Mouse (Mus musculus): ENCODE data around the gene Hcrt. TPM values are rescaled to one million over a fixed set of nuclear protein-coding genes. Genes with fewer than 3 reads are reported as not detected.

The Hcrt gene
- total RNA-seq, 4 experiments from 2014 or later: not detected

- no peak for DNase-seq (ENCODE audit: low spot score)
Measured at GRCm38 (mm10) chr11:100767871-100768270, 5.1 kb upstream of the Hcrt start.

GRCm38 (mm10) chr11:100766726-100767125 lies 4.0 kb upstream of the Hcrt start:
- DNase-seq (ENCODE audit: low spot score): no peak

GRCm38 (mm10) chr11:100761547-100762045 lies 1.1 kb downstream of the Hcrt start:
- DNase-seq (ENCODE audit: low spot score): peak; percentile 89

GRCm38 (mm10) chr11:100759611-100760233 lies 3.0 kb downstream of the Hcrt start, which contains the start of gene Kcnh4:
TSS of gene Kcnh4 (minus strand) at chr11:100759942.
- DNase-seq (ENCODE audit: low spot score): no peak

GRCm38 (mm10) chr11:100758707-100759610 lies 3.8 kb downstream of the Hcrt start:
- DNase-seq (ENCODE audit: low spot score): no peak

GRCm38 (mm10) chr11:100757566-100757965 lies 5.2 kb downstream of the Hcrt start:
- no peak for DNase-seq (ENCODE audit: low spot score)

- DNase-seq (ENCODE audit: low spot score): no peak
Measured at GRCm38 (mm10) chr11:100756476-100756875, 6.3 kb downstream of the Hcrt start.

- no peak for DNase-seq (ENCODE audit: low spot score)
Measured at GRCm38 (mm10) chr11:100754693-100755057, 8.1 kb downstream of the Hcrt start.

GRCm38 (mm10) chr11:100754021-100754692 lies 8.6 kb downstream of the Hcrt start:
- no peak for DNase-seq (ENCODE audit: low spot score)

- DNase-seq (ENCODE audit: low spot score): no peak
Measured at GRCm38 (mm10) chr11:100752294-100752693, 10.4 kb downstream of the Hcrt start.

- no peak for DNase-seq (ENCODE audit: low spot score)
Measured at GRCm38 (mm10) chr11:100750127-100750526, 12.6 kb downstream of the Hcrt start.

- DNase-seq (ENCODE audit: low spot score): no peak
Measured at GRCm38 (mm10) chr11:100749469-100749868, 13.3 kb downstream of the Hcrt start.

- no peak for DNase-seq (ENCODE audit: low spot score)
Measured at GRCm38 (mm10) chr11:100748620-100749019, 14.1 kb downstream of the Hcrt start.

- DNase-seq (ENCODE audit: low spot score): no peak
Measured at GRCm38 (mm10) chr11:100747114-100747513, 15.6 kb downstream of the Hcrt start.

GRCm38 (mm10) chr11:100746546-100746945 lies 16.2 kb downstream of the Hcrt start:
- no peak for DNase-seq (ENCODE audit: low spot score)

GRCm38 (mm10) chr11:100745085-100745484 lies 17.6 kb downstream of the Hcrt start:
- no peak for DNase-seq (ENCODE audit: low spot score)

- peak; percentile 45 for DNase-seq (ENCODE audit: low spot score)
Measured at GRCm38 (mm10) chr11:100741348-100741747, 21.4 kb downstream of the Hcrt start.

- DNase-seq (ENCODE audit: low spot score): no peak
Measured at GRCm38 (mm10) chr11:100738749-100739148, 24.0 kb downstream of the Hcrt start.

GRCm38 (mm10) chr11:100738066-100738604 lies 24.6 kb downstream of the Hcrt start, which contains the start of gene Rab5c:
TSS of gene Rab5c (minus strand) at chr11:100738215.
- DNase-seq (ENCODE audit: low spot score): peak; percentile 100

GRCm38 (mm10) chr11:100737105-100737733 lies 25.5 kb downstream of the Hcrt start:
- no peak for DNase-seq (ENCODE audit: low spot score)

GRCm38 (mm10) chr11:100736746-100737080 lies 26.0 kb downstream of the Hcrt start:
- DNase-seq (ENCODE audit: low spot score): no peak
